Mouse (Mus musculus) liver, adult 2 months (tissue): ENCODE measurements around the gene Gm20388.

Experiments used
- CTCF ChIP-seq: fragments of 200-500 bp; IDR thresholded peaks from 2 replicates; pipeline ENCODE4 v1.5.1; 2011; ENCODE audit warnings: low read depth, low read length, control low read depth
- POLR2A ChIP-seq: fragments of 200-500 bp; IDR thresholded peaks from 2 replicates; pipeline ENCODE4 v1.6.1; 2011; ENCODE audit warnings: low read length, control low read depth; ENCODE audit not compliant: insufficient read depth; ENCODE audit errors: extremely low read depth

DNA sequence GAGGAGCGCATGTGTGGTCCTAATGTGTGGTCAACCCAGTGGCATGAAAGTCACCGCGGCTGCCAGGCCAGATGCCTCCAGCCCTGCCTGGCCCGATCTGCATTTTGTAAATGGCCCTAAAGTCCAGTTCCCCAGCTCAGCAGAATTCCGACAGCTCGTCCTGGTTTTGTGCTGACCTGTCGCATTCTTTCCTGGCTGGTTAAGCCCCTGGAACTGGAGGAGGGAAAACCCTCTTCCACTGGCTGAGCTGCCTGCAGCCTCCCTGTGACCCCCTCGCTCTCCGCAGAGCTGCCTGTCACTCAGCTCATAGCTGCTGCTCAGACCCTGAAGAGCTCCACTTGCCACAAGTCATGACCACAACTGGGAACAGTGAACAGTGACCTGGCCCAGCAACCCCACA lies 1369.8 kb downstream of the Gm20388 start:
- no peak for TF ChIP-seq CTCF
- no peak for TF ChIP-seq POLR2A
